Mouse (Mus musculus) layer of hippocampus, adult 6 months (tissue): ENCODE measurements around the gene Clec4a1. TPM values are rescaled to one million over a fixed set of nuclear protein-coding genes. Genes with fewer than 3 reads are reported as not detected.

Source experiments
- long read RNA-seq, 2 experiments: library from polyadenylated mRNA; unstranded; transcript quantifications; one replicate each; pipeline ENCODE4 v2.0.0; 2019 to 2020
- polyA plus RNA-seq: library from polyadenylated mRNA; unstranded; fragments of <200 nt; fragmentation: Nextera tagmentation; gene quantifications from 2 replicates; pipeline ENCODE4 v1.2.3, GENCODE M21; 2021

Clec4a1 gene
- polyA plus RNA-seq: 0.46 TPM in 1 of 2 replicates, not detected in the other
- long read RNA-seq, experiment 1, partial matches to known transcripts: 1 of 1 reads
- long read RNA-seq, experiment 1, other reads (novel, unspliced or antisense): 0 of 1 reads
- long read RNA-seq, experiment 2: 0 reads

DNA sequence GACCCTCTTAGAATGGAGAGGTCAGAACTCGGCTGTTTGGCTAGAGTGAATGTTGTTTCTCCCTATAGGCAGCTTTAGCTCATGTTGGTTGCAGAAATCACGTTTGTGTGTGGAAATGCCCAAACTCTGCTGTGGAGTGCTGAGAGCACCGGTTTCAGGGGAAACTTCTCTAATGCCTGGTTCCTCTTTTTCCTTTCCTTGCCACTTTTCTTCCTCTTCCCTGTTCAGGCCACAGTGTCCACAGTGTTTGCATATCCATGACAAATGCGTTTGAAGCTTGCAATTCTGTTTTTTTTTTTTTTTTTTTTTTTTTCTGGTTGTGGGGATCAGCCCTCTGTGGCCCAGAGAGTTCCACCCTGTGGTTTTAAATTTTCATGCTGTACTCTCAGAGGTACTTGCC, at the start of gene Clec4a1:
Gene Clec4a1 (plus strand): TSS at position 398 of the 400 bp plus-strand sequence.

DNA sequence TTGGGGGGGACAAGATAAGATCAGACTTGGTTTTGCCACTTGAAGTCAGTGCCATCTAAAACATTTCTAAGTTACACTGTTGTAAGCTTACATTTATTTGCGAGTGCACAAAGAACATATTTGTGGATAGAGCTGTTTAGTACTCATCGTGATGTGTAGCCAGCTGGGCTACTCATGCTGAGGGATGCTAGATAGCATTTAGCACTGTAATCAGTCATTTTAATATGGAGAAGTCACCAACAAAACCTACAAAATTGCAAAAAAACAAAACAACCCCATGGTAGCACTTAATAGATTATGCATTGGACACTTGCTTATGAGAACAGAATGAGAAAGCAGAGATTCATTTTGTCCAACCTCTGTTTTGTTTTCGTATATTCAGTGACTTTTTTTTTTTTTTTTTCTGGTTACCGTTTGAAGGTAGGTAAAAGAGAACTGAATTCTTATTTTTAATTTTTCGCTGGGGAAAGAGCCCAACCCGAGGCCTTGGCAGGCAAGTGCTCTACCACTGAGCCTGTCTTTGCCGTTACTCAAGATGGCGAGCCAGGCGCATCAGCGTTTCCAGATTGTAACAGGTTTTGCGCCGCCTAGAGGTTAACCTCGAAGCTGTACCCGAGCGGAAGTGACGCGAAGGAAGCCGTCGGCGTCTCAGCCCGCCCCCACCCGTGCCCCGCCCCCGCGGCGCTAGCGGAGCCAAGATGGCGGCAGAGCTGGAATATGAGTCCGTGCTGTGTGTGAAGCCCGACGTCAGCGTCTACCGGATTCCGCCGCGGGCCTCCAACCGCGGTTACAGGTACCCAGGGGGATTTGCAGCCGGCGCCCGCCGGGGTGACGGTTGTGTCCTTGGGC, 47.6 kb upstream of the Clec4a1 start, which contains the start of gene Necap1:
Gene Necap1 (plus strand): TSS at position 604 of the 849 bp plus-strand sequence.

DNA sequence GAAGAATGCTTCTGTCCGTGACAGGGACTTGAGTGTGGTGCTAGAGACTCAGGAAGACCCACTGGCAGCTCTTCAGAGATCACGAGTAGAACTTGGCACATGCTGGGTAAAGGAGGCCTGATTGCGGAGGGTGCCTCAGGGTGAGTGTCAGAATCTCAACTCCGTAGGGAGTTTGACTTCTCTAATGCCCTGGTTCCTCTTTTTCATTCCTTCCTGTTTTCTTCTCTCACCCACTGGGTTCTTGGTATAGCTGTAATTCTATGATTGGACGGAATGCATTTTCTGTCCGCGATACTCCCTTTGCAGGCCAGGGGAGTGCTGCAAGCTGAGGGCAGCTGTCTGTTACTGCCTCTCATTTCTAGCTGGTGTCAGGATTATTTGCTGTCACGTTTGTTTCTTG, 30.8 kb downstream of the Clec4a1 start, which contains the start of gene Clec4a3:
Gene Clec4a3 (plus strand): TSS at position 115 of the 400 bp plus-strand sequence.

Other genes starting within 250 kb of the Clec4a1 start
- gene Nanog, start 214.4 kb upstream of the Clec4a1 start, polyA plus RNA-seq: 0.09 TPM in 1 of 2 replicates, not detected in the other
- gene Slc2a3, start 120.2 kb upstream of the Clec4a1 start, polyA plus RNA-seq: 25.3 and 27.0 TPM in 2 replicates
- gene Foxj2, start 101.9 kb upstream of the Clec4a1 start, polyA plus RNA-seq: 3.2 and 3.8 TPM in 2 replicates
- 1.3 and 1.6 TPM in 2 replicates for gene C3ar1, start 65.7 kb upstream of the Clec4a1 start, polyA plus RNA-seq
- gene Necap1, start 47.4 kb upstream of the Clec4a1 start, polyA plus RNA-seq: 144 and 155 TPM in 2 replicates
- 2.0 and 2.1 TPM in 2 replicates for gene Clec4a3, start 30.7 kb downstream of the Clec4a1 start, polyA plus RNA-seq
- not detected in 2 replicates for gene Clec4a4, start 68.5 kb downstream of the Clec4a1 start, polyA plus RNA-seq
- gene Clec4b1, start 128.1 kb downstream of the Clec4a1 start, polyA plus RNA-seq: not detected in 2 replicates
- gene Clec4a2, start 184.6 kb downstream of the Clec4a1 start, polyA plus RNA-seq: 1.6 and 2.2 TPM in 2 replicates